Mouse (Mus musculus) spleen, adult 10 weeks (tissue): Measurements from ENCODE around the gene Supt6. TPM values are rescaled to one million over a fixed set of nuclear protein-coding genes. Genes with fewer than 3 reads are reported as not detected.

Experiments
- polyA plus RNA-seq: library from polyadenylated mRNA; stranded (reverse); fragments of 350-450 nt; fragmentation: Illumina TruSeq; extraction: RNeasy Lipid Tissue Mini Kit (QIAGEN cat#74804); gene quantifications from one replicate; pipeline ENCODE4 v1.2.3, GENCODE M21; 2015; ENCODE audit warnings: low replicate concordance; ENCODE audit not compliant: insufficient read depth

Gene Supt6
- 44.0 TPM for polyA plus RNA-seq

DNA sequence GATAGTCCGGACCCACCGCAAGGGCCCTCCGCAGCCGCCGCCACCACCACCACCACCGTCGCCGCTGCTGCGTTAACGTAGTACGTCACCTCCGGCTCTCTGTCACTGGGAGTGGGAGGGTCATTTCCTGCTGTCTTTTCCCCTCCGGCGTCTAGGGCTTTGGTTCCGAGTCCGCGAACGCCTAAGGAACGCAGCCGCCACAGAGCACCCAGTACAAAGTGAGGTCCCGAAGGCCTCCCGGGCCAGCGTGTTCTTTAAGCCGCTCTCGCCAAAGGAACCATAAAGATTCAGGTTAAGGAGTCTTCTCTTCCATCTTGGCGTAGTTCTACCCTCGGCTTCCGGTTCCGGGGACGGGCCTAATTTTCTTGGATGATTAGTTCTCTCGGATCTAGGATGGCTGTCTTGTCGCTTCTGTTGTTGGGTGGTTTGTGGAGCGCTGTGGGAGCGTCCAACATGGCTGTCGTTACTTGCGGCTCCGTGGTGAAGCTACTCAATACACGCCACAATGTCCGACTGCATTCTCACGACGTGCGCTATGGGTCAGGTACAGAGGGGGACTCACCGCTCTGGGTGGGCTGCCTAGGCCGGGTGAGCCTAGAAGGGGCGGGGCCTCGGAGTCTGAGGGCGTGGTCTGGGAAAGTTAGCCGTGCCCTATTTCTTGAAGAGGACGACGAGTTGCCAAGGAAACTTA is at the start of gene Supt6, which contains the start of gene Sdf2:
Gene Supt6 (minus strand): TSS at position 361 of the 691 bp plus-strand sequence.
Gene Sdf2 (plus strand): TSS at position 120 of the 691 bp plus-strand sequence.

DNA sequence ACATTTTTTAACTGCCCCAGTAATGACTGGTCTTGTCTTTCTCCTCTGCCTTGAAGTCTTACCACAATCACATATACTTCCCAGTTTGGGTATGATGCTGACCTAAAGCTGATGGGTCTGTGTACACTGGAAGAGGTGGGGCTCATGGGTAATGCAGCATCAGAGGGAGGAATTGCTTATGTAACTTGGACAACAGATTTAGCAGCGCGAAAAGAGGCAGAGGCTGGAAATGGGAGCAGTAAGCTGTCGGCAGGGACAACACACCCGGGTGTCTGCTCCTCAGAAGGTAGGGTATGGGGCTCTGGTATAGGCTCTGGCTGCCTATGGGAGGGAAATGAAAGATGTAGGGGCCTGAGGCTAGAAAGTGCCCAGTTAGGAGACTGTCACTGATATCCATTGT is 44.9 kb upstream of the Supt6 start, which contains the start of gene BC030499:
Gene BC030499 (plus strand): TSS at position 188 of the 400 bp plus-strand sequence.

DNA sequence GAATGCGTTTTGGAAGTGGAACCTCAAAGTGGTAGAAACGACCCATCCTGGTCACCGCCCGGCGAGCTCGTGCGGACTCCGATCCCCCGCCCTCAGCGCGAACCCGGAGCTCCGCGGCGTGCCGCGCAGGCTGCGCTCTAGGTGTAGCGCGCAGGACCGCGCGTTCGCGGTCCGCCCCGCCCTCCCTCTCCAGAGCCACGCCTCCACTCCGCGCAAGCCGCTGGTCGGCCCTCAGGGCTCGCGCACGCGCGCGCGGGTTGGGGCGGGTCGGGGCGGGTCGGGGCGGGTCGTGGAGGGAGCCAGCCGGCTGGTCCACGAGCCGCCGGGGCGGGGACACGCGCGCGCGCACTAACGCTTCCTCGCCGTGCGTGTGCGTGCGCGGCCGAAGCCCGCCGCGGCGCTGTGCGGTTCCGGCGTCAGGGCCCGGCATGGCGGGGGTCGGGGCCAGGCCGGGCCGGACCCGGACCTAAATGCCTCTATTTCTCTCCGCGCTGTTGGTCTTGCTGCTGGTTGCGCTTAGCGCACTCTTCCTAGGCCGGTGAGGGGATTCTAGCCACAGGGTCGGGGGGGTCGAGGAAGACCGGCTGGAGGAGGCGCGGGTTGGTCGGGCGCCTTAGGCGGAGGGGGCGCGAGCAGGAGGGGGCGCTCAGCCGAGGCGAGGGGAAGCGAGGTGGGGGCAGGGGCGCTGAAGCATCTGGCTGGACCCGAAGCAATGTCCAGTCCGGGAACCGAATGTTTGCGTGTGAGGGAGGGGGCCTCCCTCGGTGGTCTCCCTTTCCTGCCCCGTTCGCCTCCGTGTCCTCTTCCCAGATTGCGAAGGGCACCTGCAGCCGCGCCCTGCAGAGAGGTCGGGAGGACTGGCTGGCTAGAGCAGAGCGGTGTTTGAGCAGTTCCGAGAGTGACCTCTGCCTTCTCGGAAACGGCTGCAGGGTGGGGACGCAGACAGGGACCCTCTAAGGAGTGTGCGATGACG is 15.9 kb upstream of the Supt6 start, which contains the start of gene 2610507B11Rik:
Gene 2610507B11Rik (plus strand): TSS at position 373 of the 973 bp plus-strand sequence.

DNA sequence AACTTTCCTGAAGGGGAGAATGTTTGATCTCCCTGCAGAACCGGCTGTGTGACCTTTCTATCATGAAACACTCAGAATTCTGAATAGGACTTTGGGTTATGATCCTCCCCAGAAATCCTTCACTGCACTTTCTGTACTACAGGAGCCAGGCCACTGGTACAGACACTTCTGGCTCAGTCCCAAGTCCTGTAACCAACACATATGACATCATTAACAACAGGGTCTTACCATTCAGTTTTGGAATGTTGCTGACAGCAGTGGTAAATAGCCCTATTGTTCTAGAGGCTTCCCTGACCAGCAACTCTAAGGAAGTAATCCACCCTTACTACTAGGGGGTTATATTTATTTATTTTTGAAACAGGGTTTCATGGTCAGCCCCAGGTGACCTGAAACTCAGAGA is 52.7 kb downstream of the Supt6 start, which contains the start of gene Proca1:
Gene Proca1 (plus strand): TSS at position 280 of the 400 bp plus-strand sequence.

DNA sequence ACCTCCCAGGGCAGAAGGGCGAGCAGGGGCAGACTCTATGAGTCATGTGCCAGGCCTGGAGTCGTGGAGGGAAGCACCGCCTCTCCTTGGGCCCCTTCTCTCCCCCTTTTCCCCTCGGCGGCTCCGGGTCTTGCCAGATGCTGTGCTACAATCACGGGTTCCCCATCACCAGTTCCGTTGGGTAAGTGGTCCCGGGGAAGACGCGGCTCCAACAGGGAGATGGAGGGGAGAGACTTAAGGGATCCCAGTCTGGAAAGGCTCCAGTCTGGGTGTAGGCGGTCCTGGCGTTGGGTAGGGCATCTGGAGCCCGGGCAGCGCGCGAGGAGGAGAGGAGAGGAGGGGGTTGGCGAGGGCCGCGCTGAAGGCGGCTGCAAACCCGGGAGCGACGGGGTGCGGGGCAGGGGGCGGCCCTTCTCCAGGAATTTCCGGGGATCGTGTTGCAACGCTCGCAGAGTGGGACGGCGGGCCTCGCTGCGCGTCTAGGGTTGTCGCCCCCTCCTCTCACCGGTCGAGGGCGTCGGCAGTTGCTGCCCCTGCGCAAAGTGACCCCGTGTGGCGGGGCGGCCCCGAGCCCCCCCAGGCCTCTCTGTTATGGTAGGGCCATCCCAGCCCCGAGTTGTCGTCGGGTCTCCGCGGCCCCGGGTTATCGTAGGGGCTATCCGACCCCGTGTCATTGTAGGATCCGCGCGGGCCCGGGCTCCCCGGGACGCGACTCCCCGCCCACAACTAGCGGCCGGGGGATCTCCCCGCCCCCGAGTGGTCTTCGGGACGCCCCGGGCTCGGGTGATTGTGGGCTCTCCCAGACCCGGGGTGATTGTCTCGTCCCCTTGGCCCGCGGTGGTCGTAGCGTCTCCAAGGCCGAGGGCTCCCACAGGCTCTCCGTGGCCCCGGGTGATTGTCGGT is 57.2 kb downstream of the Supt6 start, which contains the start of gene Rab34:
Gene Rab34 (plus strand): TSS at position 100 of the 903 bp plus-strand sequence.

DNA sequence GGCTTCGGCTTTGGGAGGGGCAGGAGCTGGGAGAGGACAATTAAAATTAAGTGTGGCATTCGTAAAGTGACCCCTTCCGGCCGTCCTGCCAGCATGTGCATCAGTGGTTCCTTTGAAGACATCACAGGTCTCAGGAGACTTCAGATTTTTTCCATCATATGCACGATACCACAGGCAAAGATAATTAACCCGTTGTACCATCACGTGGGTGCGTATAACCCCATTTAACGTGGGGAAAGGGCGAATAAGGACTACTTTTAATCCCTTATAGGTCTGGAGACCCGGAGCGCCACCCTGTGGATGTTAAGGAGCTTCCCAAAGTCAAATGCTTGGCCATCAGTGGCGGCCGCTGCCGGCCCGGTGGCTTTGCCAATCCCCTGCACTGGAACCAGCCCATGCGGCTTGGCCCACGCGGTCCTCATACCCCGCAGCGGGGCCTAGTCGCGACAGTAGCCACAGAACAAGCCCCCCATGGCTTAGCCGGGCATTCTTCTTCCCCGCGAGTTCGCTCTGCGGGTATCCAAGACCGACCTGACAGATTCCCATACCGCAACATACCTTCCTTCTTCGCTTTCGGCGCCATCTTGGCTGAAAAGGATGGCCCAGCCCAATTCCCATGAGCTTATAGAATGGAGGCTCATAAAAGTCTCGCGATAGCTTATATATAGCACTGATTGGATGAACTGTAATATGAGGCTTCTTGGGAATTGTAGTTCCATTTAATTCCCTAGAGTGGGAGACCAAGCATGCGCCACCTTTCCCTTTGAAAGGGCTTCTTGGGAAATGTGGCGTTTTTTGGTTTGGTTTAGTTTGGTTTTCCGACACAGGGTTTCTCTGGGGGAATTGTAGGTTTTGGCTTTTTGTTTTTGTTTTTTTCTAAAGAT is 62.6 kb downstream of the Supt6 start, which contains the start of gene Rpl23a:
Gene Rpl23a (minus strand): TSS at position 624 of the 884 bp plus-strand sequence.

GRCm38 (mm10) chr11:78176402-78176862 is 69.4 kb downstream of the Supt6 start, which contains the start of the genes Nek8 and Tlcd1:
Gene Nek8 (minus strand): TSS chr11:78176675.
Gene Tlcd1 (plus strand): TSS chr11:78176711.

DNA sequence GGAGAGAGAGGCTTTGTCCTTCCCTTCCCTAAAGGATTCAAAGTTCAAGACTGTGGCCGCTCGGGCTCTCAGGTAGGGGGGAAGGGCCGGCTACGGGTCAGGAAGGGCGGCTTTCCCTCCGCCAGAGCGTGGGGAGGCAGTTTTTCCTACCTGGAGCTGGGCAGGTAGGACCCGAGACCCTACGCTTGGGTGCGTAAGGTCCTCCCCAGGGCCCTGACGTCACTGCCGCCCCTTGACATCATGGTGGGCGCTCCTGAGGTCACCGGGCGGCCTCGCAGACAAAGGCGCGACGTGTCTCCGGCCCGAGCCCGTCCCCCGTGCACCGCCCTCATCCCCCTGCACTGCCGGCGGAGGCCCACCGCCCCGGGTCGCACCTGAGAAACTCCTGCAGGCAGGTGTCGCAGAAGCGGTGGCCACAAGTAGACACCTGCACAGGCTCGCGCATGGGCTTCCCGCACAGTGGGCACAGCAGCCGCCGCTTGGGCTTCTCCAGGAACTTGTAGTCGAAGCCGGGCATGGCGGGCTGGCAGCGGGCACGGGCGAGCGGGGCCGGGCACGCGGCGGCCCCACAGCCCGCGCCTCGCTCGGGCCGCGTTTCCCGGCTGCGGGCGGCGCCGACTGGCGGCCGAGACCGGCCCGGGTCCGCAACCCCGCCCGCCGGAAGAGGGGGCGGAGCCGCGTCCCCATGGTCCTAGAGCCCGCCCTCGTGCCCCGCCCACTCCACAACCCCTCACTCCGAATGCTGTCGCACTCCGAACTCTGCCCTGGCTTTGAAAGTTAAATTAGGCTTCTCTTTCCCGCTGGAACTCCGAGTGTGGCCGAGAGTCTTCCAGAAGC is 80.6 kb downstream of the Supt6 start, which contains the start of gene Traf4:
Gene Traf4 (minus strand): TSS at position 666 of the 837 bp plus-strand sequence.

Other genes with a start within 250 kb of the Supt6 start
- 2.9 TPM for gene Dhrs13, start 213.7 kb downstream of the Supt6 start, polyA plus RNA-seq
- 16.3 TPM for gene Flot2, start 208.1 kb downstream of the Supt6 start, polyA plus RNA-seq
- 17.6 TPM for gene Eral1, start 165.6 kb downstream of the Supt6 start, polyA plus RNA-seq
- gene Fam222b, start 151.3 kb downstream of the Supt6 start, polyA plus RNA-seq = 7.8 TPM
- gene Traf4, start 80.4 kb downstream of the Supt6 start, polyA plus RNA-seq = 3.6 TPM
- gene Nek8, start 69.3 kb downstream of the Supt6 start, polyA plus RNA-seq = 16.1 TPM
- 8.4 TPM for gene Tlcd1, start 69.3 kb downstream of the Supt6 start, polyA plus RNA-seq
- 3,603 TPM for gene Rpl23a, start 62.4 kb downstream of the Supt6 start, polyA plus RNA-seq
- 9.5 TPM for gene Rab34, start 57.6 kb downstream of the Supt6 start, polyA plus RNA-seq
- gene Proca1, start 52.6 kb downstream of the Supt6 start, polyA plus RNA-seq = 4.3 TPM
- 91.3 TPM for gene Sdf2, start 241 bp downstream of the Supt6 start, polyA plus RNA-seq
- gene 2610507B11Rik, start 15.8 kb upstream of the Supt6 start, polyA plus RNA-seq = 107 TPM
- 0.95 TPM for gene BC030499, start 44.9 kb upstream of the Supt6 start, polyA plus RNA-seq
- gene Spag5, start 55.5 kb upstream of the Supt6 start, polyA plus RNA-seq = 12.5 TPM
- gene Aldoc, start 77.0 kb upstream of the Supt6 start, polyA plus RNA-seq = 4.3 TPM
- 24.8 TPM for gene Pigs, start 82.4 kb upstream of the Supt6 start, polyA plus RNA-seq
- gene Unc119, start 97.5 kb upstream of the Supt6 start, polyA plus RNA-seq = 35.6 TPM
- gene Foxn1, start 140.6 kb upstream of the Supt6 start, polyA plus RNA-seq = not detected
- gene Slc13a2, start 176.2 kb upstream of the Supt6 start, polyA plus RNA-seq = 0.10 TPM
- 0.91 TPM for gene Slc46a1, start 219.7 kb upstream of the Supt6 start, polyA plus RNA-seq